In genomic region chr13:78199642-78200160, GRCm38 (mm10) we compare ENCODE assay signal across 8 mouse cellular contexts. TPM values are rescaled to one million over a fixed set of nuclear protein-coding genes. Genes with fewer than 3 reads are reported as not detected.
A peak's percentile ranks its signal among the peaks of the same experiment; 100 is the strongest.
DNase-seq lines count a peak whose midpoint lies in the region; ATAC-seq and TF ChIP-seq lines count a peak whose summit lies in the region.

Nr2f1 (minus strand) TSS chr13:78199757.

- H3K9ac ChIP-seq in neural tube, embryonic 11.5 days (ENCODE audit: low read length): peak within 1 kb of the TSS; percentile 99

- H3K79me2 ChIP-seq in myocyte (ENCODE audit: control insufficient read depth, insufficient read depth): peaks cover 15% of the 10 kb centered on the region

- H3K9me3 ChIP-seq in neural tube, embryonic 11.5 days (ENCODE audit: control insufficient read depth, low read length): no peaks in the 10 kb centered on the region

- 0% methylated on average over 14 of the region's 14 CpGs for WGBS in neural tube, embryonic 11.5 days

- H3K4me3 ChIP-seq in neural tube, embryonic 11.5 days (ENCODE audit: low read depth, low read length): peak within 1 kb of the TSS; percentile 98
- H3K4me3 ChIP-seq in myocyte: peak within 1 kb of the TSS; percentile 78

- peak; percentile 18 for DNase-seq in embryo, embryonic 11 days
- DNase-seq in embryo, embryonic 10.5 days (ENCODE audit: low spot score): no peak
- no peak for DNase-seq in neural tube, embryonic 11.5 days (ENCODE audit: low spot score)
- DNase-seq in neural tube, embryonic 10.5 days (ENCODE audit: extremely low spot score, low spot score): no peak
- no peak for DNase-seq in layer of hippocampus, postnatal 25 days (ENCODE audit: extremely low spot score in 1 of 2, low spot score in 1 of 2)
- no peak for DNase-seq in embryo, embryonic 9.5 days (ENCODE audit: extremely low spot score)
- no peak for DNase-seq in ovary, postnatal 10 days (ENCODE audit: low spot score)

- H3K27me3 ChIP-seq in neural tube, embryonic 11.5 days (ENCODE audit: control insufficient read depth, insufficient read depth, low read length): no peaks in the 10 kb centered on the region
- H3K27me3 ChIP-seq in myocyte (ENCODE audit: control insufficient read depth, insufficient read depth, insufficient read length): no peaks in the 10 kb centered on the region

- ATAC-seq in neural tube, embryonic 11.5 days (ENCODE audit: insufficient read depth, low FRiP score, low TSS enrichment): no peak

- peaks cover 5% of the 10 kb centered on the region; the same call in 1 of the 2 replicates for H3K36me3 ChIP-seq in neural tube, embryonic 11.5 days (ENCODE audit: control insufficient read depth, insufficient read depth, low read length)
- H3K36me3 ChIP-seq in myocyte (ENCODE audit: control insufficient read depth, insufficient read depth): no peaks in the 10 kb centered on the region

- no peak for TF ChIP-seq POLR2A in myocyte (IDR thresholded peaks at IDR 0.05; ENCODE audit: insufficient read length, low read depth)

- peaks cover 9% of the 10 kb centered on the region; the same call in 1 of the 2 replicates for H3K4me1 ChIP-seq in neural tube, embryonic 11.5 days (ENCODE audit: control insufficient read depth, insufficient read depth, low read length)

- peak within 1 kb of the TSS; percentile 98 for H3ac ChIP-seq in myocyte (ENCODE audit: control insufficient read depth, insufficient read length)

- peak within 1 kb of the TSS; percentile 100 for H3K27ac ChIP-seq in neural tube, embryonic 11.5 days (ENCODE audit: low read depth, low read length)

- peak within 1 kb of the TSS; percentile 41 for H3K4me2 ChIP-seq in neural tube, embryonic 11.5 days (ENCODE audit: low read depth)
- H3K4me2 ChIP-seq in myocyte (ENCODE audit: low read depth): peak within 1 kb of the TSS; percentile 100

TF ChIP-seq in myocyte, 11 proteins besides CTCF, POLR2A, EP300 and RAD21:
- TF ChIP-seq CEBPB (IDR thresholded peaks at IDR 0.05; ENCODE audit: insufficient read depth, poor library complexity, severe bottlenecking) (no peak), POLR2AphosphoS2 (IDR thresholded peaks at IDR 0.05; ENCODE audit: insufficient read length, low read depth) (no peak), E2F4 (IDR thresholded peaks at IDR 0.05; ENCODE audit: insufficient read depth) (no peak), MAX (IDR thresholded peaks at IDR 0.05; ENCODE audit: low read depth) (no peak), TCF3 (IDR thresholded peaks at IDR 0.05; ENCODE audit: insufficient read length, low read depth) (no peak), TCF12 (IDR thresholded peaks at IDR 0.05; ENCODE audit: insufficient read depth, poor library complexity, severe bottlenecking) (no peak), MYOD1 (IDR thresholded peaks at IDR 0.05; ENCODE audit: control insufficient read depth in 1 of 3, insufficient read length in 2 of 3, low read depth in 2 of 3) (no peak), MYOG (IDR thresholded peaks at IDR 0.05; ENCODE audit: control insufficient read depth in 1 of 3, insufficient read depth in 1 of 3, insufficient read length in 2 of 3, low read depth in 2 of 3) (no peak), USF1 (IDR thresholded peaks at IDR 0.05; ENCODE audit: low read depth) (no peak), SRF (IDR thresholded peaks at IDR 0.05; ENCODE audit: control insufficient read depth, insufficient read length, low read depth) (no peak), REST (IDR thresholded peaks at IDR 0.05; ENCODE audit: insufficient read depth, insufficient read length) (no peak)
TF ChIP-seq in myocyte: peak in this region for 0.

RNA-seq across cellular contexts. Expression of gene Nr2f1, which starts in this region (rescaled TPM):
- 61.2 and 62.9 TPM in 2 replicates for polyA plus RNA-seq in neural tube, embryonic 11.5 days (2014; fragmentation: Nextera tagmentation; extraction: Ambion mirVana)
- total RNA-seq in layer of hippocampus, postnatal 25 days (2021): 10 to 100 TPM; 90.8 to 98.5 TPM
- polyA plus RNA-seq in myocyte (2012; fragmentation: generic; extraction: Trizol): 5.8 TPM
